Mouse (Mus musculus): ENCODE data around the gene Gm15097. TPM values are rescaled to one million over a fixed set of nuclear protein-coding genes. Genes with fewer than 3 reads are reported as not detected.

Gm15097 gene
- not detected for total RNA-seq (2023)

DNA sequence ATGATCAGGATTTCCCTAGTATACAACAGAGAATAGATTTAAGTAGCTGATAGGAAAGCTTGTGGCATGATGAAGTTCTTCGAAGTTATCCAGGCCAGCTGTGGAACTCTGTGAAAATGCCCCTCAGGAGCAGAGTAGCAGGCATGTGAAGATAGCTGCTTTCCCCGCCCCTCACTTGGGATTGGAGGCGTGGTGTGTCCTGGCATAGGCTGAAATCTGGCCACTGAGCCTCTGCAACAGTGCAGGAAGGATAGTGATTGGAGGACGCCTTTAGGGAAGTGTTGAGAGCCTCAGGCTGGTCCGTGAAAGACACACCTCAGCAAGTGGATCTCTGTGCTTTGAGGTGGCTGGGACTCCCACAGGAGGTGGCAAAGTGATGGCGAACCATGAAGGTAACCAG lies at the start of gene Gm15097:
TSS of gene Gm15097 (plus strand) at position 301 of the 400 bp plus-strand sequence.

Other genes starting within 250 kb of the Gm15097 start
- not detected for gene Gm10439, start 189.9 kb upstream of the Gm15097 start, total RNA-seq (2023)
- not detected for gene Gm15091, start 157.2 kb downstream of the Gm15097 start, total RNA-seq (2023)

Measured in B cell, adult 67 days (primary cell).